Comparison of ENCODE assay signal across 8 mouse cellular contexts in genomic region chr5:134571730-134572507, GRCm38 (mm10). TPM values are rescaled to one million over a fixed set of nuclear protein-coding genes. Genes with fewer than 3 reads are reported as not detected.
A peak's percentile ranks its signal among the peaks of the same experiment; 100 is the strongest.
DNase-seq lines count a peak whose midpoint lies in the region; ATAC-seq and TF ChIP-seq lines count a peak whose summit lies in the region.

No protein-coding gene starts in this region.

- 1% methylated on average over 23 of the region's 23 CpGs for WGBS in forebrain, embryonic 13.5 days
- WGBS in hindbrain, postnatal 0 days = 2% methylated on average over 23 of the region's 23 CpGs
- whole genome bisulfite sequencing in midbrain, embryonic 15.5 days = 1% methylated on average over 23 of the region's 23 CpGs

- peak; percentile 38 for DNase-seq in right cerebral cortex, postnatal 25 days
- no peak for DNase-seq in right cerebral cortex, postnatal 14 days
- DNase-seq in brain, embryonic 14.5 days (ENCODE audit: low read depth) = peak; percentile 94
- DNase-seq in hindbrain, postnatal 0 days (ENCODE audit: low spot score) = peak; percentile 90
- peak; percentile 50 for DNase-seq in liver
- DNase-seq in thymus, postnatal 25 days = peak; percentile 45

- no peak for TF ChIP-seq POLR2A in brain, embryonic 14.5 days (IDR thresholded peaks at IDR 0.05; ENCODE audit: borderline replicate concordance, extremely low read depth, insufficient read depth, insufficient read length, poor library complexity, severe bottlenecking)

- no peaks in the 10 kb centered on the region for H3K36me3 ChIP-seq in forebrain, embryonic 13.5 days (ENCODE audit: poor library complexity, severe bottlenecking)
- no peaks in the 10 kb centered on the region for H3K36me3 ChIP-seq in hindbrain, postnatal 0 days (ENCODE audit: insufficient read depth, low read length)
- no peaks in the 10 kb centered on the region for H3K36me3 ChIP-seq in midbrain, embryonic 15.5 days (replicated peaks)

- H3K4me3 ChIP-seq in forebrain, embryonic 13.5 days = peak overlapping the region; percentile 45
- peak overlapping the region; percentile 43 for H3K4me3 ChIP-seq in hindbrain, postnatal 0 days (ENCODE audit: low read length)
- peak overlapping the region; percentile 50 for H3K4me3 ChIP-seq in midbrain, embryonic 15.5 days

- TF ChIP-seq CTCF in brain, embryonic 14.5 days (IDR thresholded peaks at IDR 0.05; ENCODE audit: borderline replicate concordance, extremely low read depth, insufficient read depth, insufficient read length) = no peak
- no peak for TF ChIP-seq CTCF in hindbrain, postnatal 0 days (IDR thresholded peaks at IDR 0.05; ENCODE audit: low read depth)

- peaks cover 14% of the 10 kb centered on the region for H3K4me1 ChIP-seq in forebrain, embryonic 13.5 days
- H3K4me1 ChIP-seq in hindbrain, postnatal 0 days (ENCODE audit: insufficient read depth, low read length) = 0 out of 2 replicates have a peak, but pooled peaks cover 7% of the 10 kb centered on the region
- peaks cover 13% of the 10 kb centered on the region for H3K4me1 ChIP-seq in midbrain, embryonic 15.5 days

- peak overlapping the region; percentile 51 for H3K27ac ChIP-seq in forebrain, embryonic 13.5 days
- H3K27ac ChIP-seq in hindbrain, postnatal 0 days = peak overlapping the region; percentile 45; the same call in 1 of the 2 replicates
- peak overlapping the region; percentile 66 for H3K27ac ChIP-seq in midbrain, embryonic 15.5 days

- peak overlapping the region; percentile 74 for H3K4me2 ChIP-seq in forebrain, embryonic 13.5 days
- peak overlapping the region; percentile 79 for H3K4me2 ChIP-seq in hindbrain, postnatal 0 days (ENCODE audit: low read depth, low read length)
- H3K4me2 ChIP-seq in midbrain, embryonic 15.5 days = peak overlapping the region; percentile 67

- ATAC-seq in forebrain, embryonic 13.5 days = peak; percentile 75
- ATAC-seq in hindbrain, postnatal 0 days = peak; percentile 84; the same call in 1 of the 2 replicates
- ATAC-seq in midbrain, embryonic 15.5 days (replicated peaks) = peak; percentile 83

- H3K9me3 ChIP-seq in forebrain, embryonic 13.5 days (replicated peaks) = no peaks in the 10 kb centered on the region
- no peaks in the 10 kb centered on the region for H3K9me3 ChIP-seq in hindbrain, postnatal 0 days (ENCODE audit: low read length)
- H3K9me3 ChIP-seq in midbrain, embryonic 15.5 days = no peaks in the 10 kb centered on the region

- H3K9ac ChIP-seq in forebrain, embryonic 13.5 days = peak overlapping the region; percentile 54
- H3K9ac ChIP-seq in hindbrain, postnatal 0 days (replicated peaks; ENCODE audit: low read length) = peak overlapping the region; percentile 51
- H3K9ac ChIP-seq in midbrain, embryonic 15.5 days = peak overlapping the region; percentile 43

- no peaks in the 10 kb centered on the region for H3K27me3 ChIP-seq in forebrain, embryonic 13.5 days
- no peaks in the 10 kb centered on the region for H3K27me3 ChIP-seq in hindbrain, postnatal 0 days (ENCODE audit: insufficient read depth, low read length)
- H3K27me3 ChIP-seq in midbrain, embryonic 15.5 days (replicated peaks) = no peaks in the 10 kb centered on the region

RNA-seq across cellular contexts. Expression of gene Rfc2, which starts 9.2 kb away (rescaled TPM):
- 192 and 242 TPM in 2 replicates for polyA plus RNA-seq in brain, embryonic 14.5 days (2012; rRNA removed)
- 285 and 304 TPM in 2 replicates for polyA plus RNA-seq in forebrain, embryonic 13.5 days (2015; fragmentation: Nextera tagmentation; extraction: Ambion mirVana)
- 50.9 and 76.3 TPM in 2 replicates for total RNA-seq in hindbrain, postnatal 0 days (2014; rRNA removed)
- 164 and 168 TPM in 2 replicates for polyA plus RNA-seq in hindbrain, postnatal 0 days (2015; fragmentation: Nextera tagmentation; extraction: Ambion mirVana)
- 191 and 194 TPM in 2 replicates for polyA plus RNA-seq in midbrain, embryonic 15.5 days (2015; fragmentation: Nextera tagmentation; extraction: Ambion mirVana)

RNA-seq across cellular contexts. Expression of gene Syna, which starts 11.9 kb away (rescaled TPM):
- polyA plus RNA-seq in brain, embryonic 14.5 days (2012; rRNA removed) = 0.04 and 0.06 TPM in 2 replicates
- polyA plus RNA-seq in forebrain, embryonic 13.5 days (2015; fragmentation: Nextera tagmentation; extraction: Ambion mirVana) = 0.31 and 0.52 TPM in 2 replicates
- not detected in 2 replicates for total RNA-seq in hindbrain, postnatal 0 days (2014; rRNA removed)
- 0.81 TPM in 2 replicates for polyA plus RNA-seq in hindbrain, postnatal 0 days (2015; fragmentation: Nextera tagmentation; extraction: Ambion mirVana)
- polyA plus RNA-seq in midbrain, embryonic 15.5 days (2015; fragmentation: Nextera tagmentation; extraction: Ambion mirVana) = 0.64 and 0.98 TPM in 2 replicates

RNA-seq across cellular contexts. Expression of gene Clip2, which starts 19.7 kb away (rescaled TPM):
- polyA plus RNA-seq in brain, embryonic 14.5 days (2012; rRNA removed) = 77.0 and 115 TPM in 2 replicates
- 9.4 and 11.4 TPM in 2 replicates for polyA plus RNA-seq in forebrain, embryonic 13.5 days (2015; fragmentation: Nextera tagmentation; extraction: Ambion mirVana)
- total RNA-seq in hindbrain, postnatal 0 days (2014; rRNA removed) = 133 and 150 TPM in 2 replicates
- 10.7 and 10.9 TPM in 2 replicates for polyA plus RNA-seq in hindbrain, postnatal 0 days (2015; fragmentation: Nextera tagmentation; extraction: Ambion mirVana)
- polyA plus RNA-seq in midbrain, embryonic 15.5 days (2015; fragmentation: Nextera tagmentation; extraction: Ambion mirVana) = 16.1 and 16.9 TPM in 2 replicates

RNA-seq across cellular contexts. Expression of gene Lat2, which starts 42.9 kb away (rescaled TPM):
- polyA plus RNA-seq in brain, embryonic 14.5 days (2012; rRNA removed) = 5.9 and 6.4 TPM in 2 replicates
- 3.4 and 5.3 TPM in 2 replicates for polyA plus RNA-seq in forebrain, embryonic 13.5 days (2015; fragmentation: Nextera tagmentation; extraction: Ambion mirVana)
- 0.93 and 2.8 TPM in 2 replicates for total RNA-seq in hindbrain, postnatal 0 days (2014; rRNA removed)
- polyA plus RNA-seq in hindbrain, postnatal 0 days (2015; fragmentation: Nextera tagmentation; extraction: Ambion mirVana) = 1.6 and 4.8 TPM in 2 replicates
- 3.0 and 3.5 TPM in 2 replicates for polyA plus RNA-seq in midbrain, embryonic 15.5 days (2015; fragmentation: Nextera tagmentation; extraction: Ambion mirVana)
